Mouse (Mus musculus): ENCODE results near the gene Ubxn6.

DNA sequence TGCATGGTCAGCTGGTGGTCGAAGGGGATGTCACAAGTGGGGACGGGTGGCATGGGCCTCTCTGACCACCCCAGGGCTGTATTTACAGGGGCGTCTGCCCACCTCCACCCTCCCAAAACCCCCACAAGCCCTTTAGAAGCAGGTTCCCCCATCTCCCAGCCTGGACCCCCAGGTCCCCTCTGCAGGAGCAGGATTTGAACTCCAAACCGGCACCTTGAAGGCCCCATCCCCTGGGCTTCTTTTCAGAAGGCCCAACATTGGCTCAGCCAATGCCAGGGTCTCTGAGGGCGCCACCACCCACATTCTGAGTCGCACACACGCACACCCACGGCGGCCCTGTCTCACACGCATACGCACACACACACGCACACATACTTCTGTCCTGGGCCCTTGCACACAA, 48.3 kb upstream of the Ubxn6 start:
- no peak for TF ChIP-seq ZC3H11A (IDR thresholded peaks at IDR 0.05; ENCODE audit: borderline replicate concordance, low read depth, low read length)
- no peak for TF ChIP-seq CHD2 (IDR thresholded peaks at IDR 0.05; ENCODE audit: low read depth, low read length)

All from ES-E14 (cell line).